1 mouse cellular context compared by ENCODE assay signal in genomic region chr5:29736073-29736900, GRCm38 (mm10).
TF ChIP-seq lines count a peak whose summit lies in the region.

No protein-coding gene starts in this region.

TF ChIP-seq in MEL, 35 proteins besides CTCF, POLR2A, EP300 and RAD21 (continued from another document):
- TF ChIP-seq JUND (IDR thresholded peaks at IDR 0.05; ENCODE audit: low read depth, low read length) (no peak), GATA1 (IDR thresholded peaks at IDR 0.05; ENCODE audit: low read depth, low read length) (no peak), SMC3 (IDR thresholded peaks at IDR 0.05; ENCODE audit: low read depth, low read length) (no peak), RCOR1 (IDR thresholded peaks at IDR 0.05; ENCODE audit: low read depth, low read length) (no peak), NRF1 (IDR thresholded peaks at IDR 0.05; ENCODE audit: insufficient read depth, low read depth, low read length, poor library complexity, severe bottlenecking) (no peak), NELFE (IDR thresholded peaks at IDR 0.05; ENCODE audit: low read depth, low read length) (no peak), ZC3H11A (IDR thresholded peaks at IDR 0.05; ENCODE audit: low read depth, low read length) (no peak), MEF2A (IDR thresholded peaks at IDR 0.05; ENCODE audit: extremely low read depth, insufficient replicate concordance, low read depth, low read length, poor library complexity, severe bottlenecking) (no peak), TBP (IDR thresholded peaks at IDR 0.05; ENCODE audit: low read depth, low read length) (no peak), GABPA (IDR thresholded peaks at IDR 0.05; ENCODE audit: low read depth, low read length) (no peak), MAX (IDR thresholded peaks at IDR 0.05; ENCODE audit: low read length) (no peak), UBTF (IDR thresholded peaks at IDR 0.05; ENCODE audit: borderline replicate concordance, insufficient read depth, low read depth, low read length) (0 out of 2 replicates have a peak, but pooled peaks have one; percentile 7), E2F4 (IDR thresholded peaks at IDR 0.05; ENCODE audit: borderline replicate concordance, low read depth, low read length) (no peak)
TF ChIP-seq in MEL: peak in this region for 4.
